Mouse (Mus musculus) hindbrain, embryonic 10.5 days (tissue): ENCODE data around the gene Intu. TPM values are rescaled to one million over a fixed set of nuclear protein-coding genes. Genes with fewer than 3 reads are reported as not detected.

Experiments used
- DNase-seq: peaks from one replicate; pipeline ENCODE4 v3.0.0-alpha.2; 2017; ENCODE audit warnings: low spot score
- H3K27ac ChIP-seq: fragments of 300-500 bp; sonication (generic); 2 replicates; pipeline ENCODE4 v1.5.1; 2016; ENCODE audit warnings: mild to moderate bottlenecking, moderate library complexity
- H3K27me3 ChIP-seq: fragments of 300-500 bp; sonication (generic); 2 replicates; pipeline ENCODE4 v1.6.1; 2016; ENCODE audit warnings: mild to moderate bottlenecking; ENCODE audit not compliant: poor library complexity, insufficient read depth, severe bottlenecking
- H3K36me3 ChIP-seq: fragments of 300-500 bp; sonication (generic); 2 replicates; pipeline ENCODE4 v1.6.1; 2016; ENCODE audit warnings: mild to moderate bottlenecking, moderate library complexity
- H3K4me1 ChIP-seq: fragments of 300-500 bp; sonication (generic); replicated peaks from 2 replicates; pipeline ENCODE4 v1.6.1; 2016; ENCODE audit warnings: mild to moderate bottlenecking
- H3K4me3 ChIP-seq: fragments of 300-500 bp; sonication (generic); 2 replicates; pipeline ENCODE4 v1.5.1; 2016; ENCODE audit warnings: mild to moderate bottlenecking, moderate library complexity
- H3K9me3 ChIP-seq: fragments of 300-500 bp; sonication (generic); 2 replicates; pipeline ENCODE4 v1.6.1; 2016; ENCODE audit warnings: mild to moderate bottlenecking, moderate library complexity
- WGBS: fragments of 180-500 bp; shearing (Covaris S2); methylation state at CpG from one replicate; pipeline ENCODE4 v1.1.7; 2016; 5-methylcytosine and 5-hydroxymethylcytosine counted together
- polyA plus RNA-seq: library from polyadenylated mRNA; unstranded; fragments of >200 nt; fragmentation: Nextera tagmentation; extraction: Ambion mirVana; gene quantifications from 2 replicates; pipeline ENCODE4 v1.2.1, GENCODE M21; 2016

The Intu gene
- polyA plus RNA-seq, 1 experiment from 2014 or later, result 5.3 TPM

DNA sequence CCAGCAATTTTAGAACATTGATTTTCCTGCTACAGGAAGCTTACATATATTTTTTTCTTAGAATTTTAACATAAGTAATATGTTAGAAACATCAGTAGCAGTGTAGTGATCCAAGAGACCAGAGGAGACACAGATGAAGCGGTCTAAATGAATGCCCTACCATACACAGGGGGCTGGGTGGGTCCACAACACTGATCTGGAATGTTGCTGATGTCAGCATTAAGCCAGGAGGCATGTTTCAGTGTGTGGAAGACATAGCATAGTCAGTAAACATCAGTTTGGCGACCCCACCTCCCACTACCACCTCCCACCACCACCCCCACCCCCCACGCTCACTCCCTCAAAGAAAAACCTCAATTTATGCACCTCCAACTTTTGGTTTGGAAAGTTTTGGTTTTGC lies 11.5 kb upstream of the Intu start:
- no peaks in the 10 kb centered on the region for H3K27me3 ChIP-seq
- no peaks in the 10 kb centered on the region for H3K36me3 ChIP-seq
- no peak for DNase-seq
- H3K4me1 ChIP-seq, result 0 out of 2 replicates have a peak, but pooled peaks cover 3% of the 10 kb centered on the region
- H3K9me3 ChIP-seq, result no peaks in the 10 kb centered on the region
- H3K4me3 ChIP-seq, result no peak overlapping the region
- WGBS, result 89% methylated on average over 3 of the region's 3 CpGs
- H3K27ac ChIP-seq, result no peak overlapping the region

DNA sequence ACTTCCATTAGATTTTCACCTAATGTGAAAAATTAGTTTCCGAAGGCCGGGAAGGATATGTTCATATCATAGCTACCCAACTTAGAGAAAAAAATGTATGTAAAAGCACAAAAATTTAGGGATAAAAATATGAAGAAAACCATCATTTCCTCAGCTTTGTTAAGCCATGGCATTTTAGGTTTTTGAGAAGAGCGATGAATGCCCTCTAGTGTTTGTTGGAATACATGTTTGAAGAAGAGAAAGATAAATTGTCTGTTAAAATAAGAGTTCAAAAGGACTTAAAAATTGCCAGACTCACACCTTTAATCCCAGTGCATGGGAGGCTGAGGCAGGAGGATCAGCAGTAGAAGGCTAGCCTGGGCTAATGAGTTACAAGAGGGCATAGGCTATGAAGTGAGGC lies 10.5 kb upstream of the Intu start:
- no peaks in the 10 kb centered on the region for H3K36me3 ChIP-seq
- 0 out of 2 replicates have a peak, but pooled peaks cover 3% of the 10 kb centered on the region for H3K4me1 ChIP-seq
- no peak overlapping the region for H3K4me3 ChIP-seq
- no peaks in the 10 kb centered on the region for H3K27me3 ChIP-seq
- WGBS, result 94% methylated on average over 3 of the region's 3 CpGs
- no peak for DNase-seq
- no peak overlapping the region for H3K27ac ChIP-seq
- H3K9me3 ChIP-seq, result no peaks in the 10 kb centered on the region

DNA sequence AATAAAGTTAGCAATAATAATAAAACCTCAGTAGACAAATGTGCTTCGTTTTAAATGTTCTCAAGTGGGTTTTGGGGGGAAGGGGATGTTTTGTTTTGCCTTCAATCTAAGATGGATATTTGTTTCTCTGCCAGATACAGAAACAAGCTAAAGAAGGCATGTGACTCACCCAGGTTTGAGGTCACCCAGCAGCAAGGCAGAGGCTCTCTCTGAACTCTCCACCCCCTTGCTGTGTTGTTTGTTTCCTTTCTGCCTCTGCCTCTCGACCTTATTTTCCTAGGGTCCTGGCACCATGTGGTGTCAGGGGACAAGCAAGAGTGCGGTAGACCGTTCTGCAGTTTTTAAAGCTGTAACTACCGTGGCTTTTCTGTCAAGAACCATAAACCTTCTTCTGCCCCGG lies 8.6 kb upstream of the Intu start:
- H3K27me3 ChIP-seq, result peaks cover 9% of the 10 kb centered on the region
- H3K4me1 ChIP-seq, result peaks cover 11% of the 10 kb centered on the region; the same call in 1 of the 2 replicates
- H3K4me3 ChIP-seq, result no peak overlapping the region
- H3K27ac ChIP-seq, result no peak overlapping the region
- H3K36me3 ChIP-seq, result no peaks in the 10 kb centered on the region
- no peak for DNase-seq
- H3K9me3 ChIP-seq, result no peaks in the 10 kb centered on the region
- WGBS, result 41% methylated on average over 6 of the region's 6 CpGs

DNA sequence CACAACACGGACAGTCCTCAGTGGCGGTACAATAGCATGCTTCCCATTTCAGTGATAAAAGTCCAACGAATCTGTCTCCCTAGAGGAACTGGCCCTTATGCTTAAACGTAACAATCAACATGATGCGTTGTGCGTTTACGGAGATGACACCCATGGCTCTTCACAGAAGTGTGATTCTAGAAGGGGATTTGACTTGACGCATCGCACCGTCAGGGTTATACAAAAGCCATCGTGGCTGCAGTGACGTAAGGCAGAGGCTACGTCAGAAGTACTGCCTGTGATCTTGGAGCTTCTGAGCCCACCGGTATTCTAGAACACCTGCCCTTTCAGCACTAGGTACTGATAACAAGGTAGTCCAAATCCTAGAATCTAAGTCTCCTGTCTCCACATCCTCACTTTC lies 8.2 kb upstream of the Intu start:
- DNase-seq, result no peak
- Histone ChIP-seq H3K36me3 (no peaks in the 10 kb centered on the region), H3K9me3 (no peaks in the 10 kb centered on the region), H3K27me3 (peaks cover 12% of the 10 kb centered on the region), H3K4me3 (no peak overlapping the region), H3K4me1 (peaks cover 13% of the 10 kb centered on the region; the same call in 1 of the 2 replicates), H3K27ac (no peak overlapping the region)
- WGBS, result 62% methylated on average over 14 of the region's 14 CpGs

DNA sequence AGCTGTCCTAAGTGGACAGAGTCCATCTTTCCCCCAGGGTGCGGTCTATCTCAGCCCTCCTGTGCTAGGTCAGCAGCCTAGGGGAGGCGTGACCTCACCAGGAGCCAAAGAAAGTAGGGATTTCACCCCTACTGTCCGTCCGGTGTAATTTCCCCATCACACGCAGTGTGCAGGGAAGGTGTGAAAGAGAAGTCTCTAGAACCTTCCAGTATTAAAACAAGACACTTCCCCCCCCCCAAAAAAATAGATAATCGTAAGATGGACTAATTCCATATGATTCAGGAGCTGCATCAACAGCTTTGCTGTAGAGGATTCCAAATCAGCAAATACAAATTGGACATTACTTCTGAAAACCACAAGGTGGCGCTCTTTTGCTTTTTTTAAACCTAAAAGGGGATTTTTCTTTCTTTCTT lies 7.7 kb upstream of the Intu start:
- Histone ChIP-seq H3K4me1 (peaks cover 15% of the 10 kb centered on the region; the same call in 1 of the 2 replicates), H3K27me3 (peaks cover 17% of the 10 kb centered on the region), H3K27ac (no peak overlapping the region), H3K36me3 (no peaks in the 10 kb centered on the region), H3K9me3 (no peaks in the 10 kb centered on the region), H3K4me3 (no peak overlapping the region)
- 19% methylated on average over 7 of the region's 7 CpGs for WGBS
- peak; percentile 12 for DNase-seq

DNA sequence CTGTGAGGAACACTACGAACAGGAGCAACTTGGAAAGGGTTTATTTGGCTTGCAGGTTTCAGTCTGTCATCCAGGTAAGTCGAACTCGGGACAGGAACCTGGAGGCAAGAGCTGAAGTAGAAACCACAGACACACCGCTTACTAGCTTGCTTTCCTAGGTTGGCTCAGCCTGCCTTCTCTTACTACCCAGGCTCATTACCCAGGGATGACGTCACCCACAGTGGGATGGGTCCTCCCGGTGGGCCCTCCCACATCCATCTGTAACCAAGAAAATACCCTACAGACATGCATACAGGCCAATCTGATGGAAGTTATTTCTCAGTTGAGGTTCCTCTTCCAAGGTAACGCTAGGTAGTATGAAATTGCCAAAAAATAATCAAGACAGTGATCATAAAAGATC lies 6.2 kb upstream of the Intu start:
- no peak overlapping the region for H3K4me3 ChIP-seq
- 85% methylated on average over 7 of the region's 7 CpGs for WGBS
- H3K9me3 ChIP-seq, result peaks cover 4% of the 10 kb centered on the region; the same call in 1 of the 2 replicates
- no peak for DNase-seq
- H3K27ac ChIP-seq, result no peak overlapping the region
- H3K27me3 ChIP-seq, result peaks cover 32% of the 10 kb centered on the region
- peaks cover 17% of the 10 kb centered on the region; the same call in 1 of the 2 replicates for H3K4me1 ChIP-seq
- no peaks in the 10 kb centered on the region for H3K36me3 ChIP-seq

DNA sequence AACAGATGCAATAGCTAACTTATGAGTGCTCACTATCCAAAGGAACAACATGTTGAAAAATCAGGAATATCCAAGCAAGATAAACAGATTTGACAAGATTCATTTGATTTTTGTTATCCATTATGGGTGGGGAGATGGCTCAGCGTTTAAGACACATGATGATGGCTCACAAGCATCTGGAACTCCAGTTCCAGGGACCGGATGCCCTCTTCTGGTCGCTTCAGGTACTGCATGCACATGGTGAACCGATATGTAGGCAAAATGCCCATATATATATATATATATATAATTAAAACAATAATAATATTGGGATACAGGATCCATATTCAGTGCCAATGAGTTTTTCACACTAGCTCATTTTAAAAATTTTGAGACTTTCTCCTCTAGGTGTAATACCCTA lies 5.7 kb upstream of the Intu start:
- DNase-seq, result peak; percentile 69
- Histone ChIP-seq H3K27me3 (peaks cover 35% of the 10 kb centered on the region), H3K9me3 (peaks cover 7% of the 10 kb centered on the region; the same call in 1 of the 2 replicates), H3K4me3 (no peak overlapping the region), H3K36me3 (no peaks in the 10 kb centered on the region), H3K27ac (no peak overlapping the region), H3K4me1 (peaks cover 17% of the 10 kb centered on the region; the same call in 1 of the 2 replicates)
- 24% methylated on average over 4 of the region's 4 CpGs for WGBS

DNA sequence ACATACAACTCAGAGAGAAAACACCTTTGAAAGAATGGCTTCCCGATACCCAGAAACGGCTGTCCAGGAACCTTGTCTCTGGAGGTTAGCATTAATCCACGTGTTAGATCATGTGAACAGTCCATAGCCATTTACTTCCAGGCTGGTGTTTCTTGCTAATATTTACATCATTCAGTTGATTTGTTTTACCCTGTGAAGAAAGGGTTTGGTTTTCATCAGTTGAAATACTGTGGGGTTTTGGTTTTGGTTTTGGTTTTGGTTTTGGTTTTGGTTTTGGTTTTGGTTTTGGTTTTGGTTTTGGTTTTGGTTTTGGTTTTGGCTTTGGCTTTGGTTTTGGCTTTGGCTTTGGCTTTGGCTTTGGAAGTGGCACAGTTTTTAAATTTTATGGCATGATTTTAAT lies 5.0 kb upstream of the Intu start:
- no peak overlapping the region for H3K4me3 ChIP-seq
- peaks cover 37% of the 10 kb centered on the region for H3K27me3 ChIP-seq
- H3K9me3 ChIP-seq, result peaks cover 7% of the 10 kb centered on the region; the same call in 1 of the 2 replicates
- no peak overlapping the region for H3K27ac ChIP-seq
- no peaks in the 10 kb centered on the region for H3K36me3 ChIP-seq
- no peak for DNase-seq
- H3K4me1 ChIP-seq, result peaks cover 20% of the 10 kb centered on the region
- 89% methylated on average over 3 of the region's 3 CpGs for WGBS

DNA sequence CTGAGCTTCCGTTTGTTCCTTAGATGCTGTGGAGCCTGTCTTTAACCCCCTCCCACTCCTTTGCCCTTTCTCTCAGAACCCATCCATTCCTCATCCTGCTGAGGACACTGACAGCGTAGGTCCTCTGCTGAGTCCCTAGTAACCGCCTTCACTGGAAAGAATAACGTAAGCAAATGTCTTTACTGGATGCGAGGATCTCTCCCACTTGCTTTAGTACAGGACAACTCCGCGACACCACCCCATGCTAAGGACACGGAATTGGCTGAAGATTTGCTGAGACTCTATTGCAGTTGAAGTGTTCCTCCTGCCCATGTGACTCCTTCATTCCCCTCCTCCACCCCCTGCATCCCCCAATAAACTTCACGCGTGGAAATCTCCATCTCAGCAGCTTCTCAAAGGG lies 3.9 kb upstream of the Intu start:
- Histone ChIP-seq H3K27ac (no peak overlapping the region), H3K27me3 (peaks cover 48% of the 10 kb centered on the region), H3K36me3 (no peaks in the 10 kb centered on the region), H3K9me3 (peaks cover 7% of the 10 kb centered on the region; the same call in 1 of the 2 replicates), H3K4me3 (no peak overlapping the region; the same call in 1 of the 2 replicates), H3K4me1 (peaks cover 31% of the 10 kb centered on the region)
- no peak for DNase-seq
- 56% methylated on average over 10 of the region's 10 CpGs for WGBS

DNA sequence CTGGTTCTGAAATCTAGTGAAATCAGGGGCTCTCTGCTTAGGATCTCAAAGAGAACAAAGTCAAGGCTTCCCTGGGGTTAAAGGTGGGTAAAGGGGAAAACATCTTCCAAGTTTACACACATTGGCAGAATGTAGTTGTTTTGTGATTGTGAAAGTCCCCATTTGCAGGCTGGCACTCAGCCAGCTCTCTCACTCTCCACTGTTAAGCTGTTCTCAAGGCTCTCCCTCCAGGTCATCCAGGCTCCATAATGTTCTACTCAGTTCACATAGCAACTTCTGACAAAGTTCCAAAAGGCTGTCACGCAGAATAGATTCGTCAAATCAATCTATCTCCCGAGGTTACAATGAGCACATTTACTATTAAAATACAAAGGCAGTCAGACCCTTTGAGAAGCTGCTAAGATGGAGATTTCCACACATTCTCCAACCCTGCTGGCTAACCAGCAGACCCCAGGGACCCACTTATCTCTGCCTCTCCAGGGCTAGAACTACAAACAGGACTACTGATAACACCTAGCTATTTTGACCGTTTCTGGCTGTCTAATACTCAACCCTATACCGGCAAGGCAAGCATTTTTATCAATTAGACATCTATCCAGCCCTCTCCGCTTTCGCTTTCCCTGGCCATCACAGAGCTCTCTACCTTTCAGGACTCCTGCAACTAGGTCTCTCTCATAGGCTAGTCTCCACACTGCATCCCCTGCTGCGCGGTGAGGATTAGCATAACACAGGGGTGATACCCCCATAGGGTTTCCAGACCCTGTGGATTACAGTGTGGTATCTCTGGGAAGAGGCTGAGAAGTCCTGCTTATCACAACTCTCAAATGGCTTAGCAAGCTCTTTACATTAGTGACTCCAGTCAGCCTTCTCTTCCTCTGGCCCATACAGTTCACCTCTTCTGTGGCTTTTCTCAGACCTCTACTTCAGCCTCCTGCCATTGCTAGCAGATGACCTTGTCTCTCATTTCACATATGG lies 2.8 kb upstream of the Intu start:
- H3K4me3 ChIP-seq, result no peak overlapping the region
- no peak for DNase-seq
- WGBS, result 31% methylated on average over 9 of the region's 9 CpGs
- H3K27me3 ChIP-seq, result peaks cover 58% of the 10 kb centered on the region
- no peaks in the 10 kb centered on the region for H3K36me3 ChIP-seq
- peaks cover 7% of the 10 kb centered on the region; the same call in 1 of the 2 replicates for H3K9me3 ChIP-seq
- peaks cover 36% of the 10 kb centered on the region for H3K4me1 ChIP-seq
- H3K27ac ChIP-seq, result no peak overlapping the region

DNA sequence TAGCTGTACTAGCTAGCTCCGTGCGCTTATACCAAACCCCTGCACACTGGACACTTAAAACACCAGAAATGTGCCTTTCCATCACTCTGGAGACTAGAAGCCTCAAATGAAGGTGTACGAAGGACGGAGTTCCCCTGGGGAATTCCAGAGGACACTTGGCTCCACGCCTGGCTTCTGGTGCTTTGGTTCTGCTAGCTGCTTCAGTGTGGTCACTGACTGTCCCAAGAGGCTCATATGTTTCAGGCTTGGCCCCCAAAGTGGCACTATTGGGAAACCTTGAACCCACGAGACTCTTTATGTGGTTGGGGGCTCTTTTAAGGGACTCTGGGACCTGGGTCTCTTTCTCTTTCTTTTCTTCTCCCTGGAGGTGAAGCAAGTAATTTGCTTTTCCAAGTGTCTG lies 2.1 kb upstream of the Intu start:
- 77% methylated on average over 6 of the region's 6 CpGs for WGBS
- peaks cover 34% of the 10 kb centered on the region for H3K4me1 ChIP-seq
- no peaks in the 10 kb centered on the region for H3K36me3 ChIP-seq
- no peak overlapping the region for H3K27ac ChIP-seq
- H3K9me3 ChIP-seq, result peaks cover 7% of the 10 kb centered on the region; the same call in 1 of the 2 replicates
- H3K4me3 ChIP-seq, result no peak overlapping the region
- no peak for DNase-seq
- H3K27me3 ChIP-seq, result peaks cover 65% of the 10 kb centered on the region

DNA sequence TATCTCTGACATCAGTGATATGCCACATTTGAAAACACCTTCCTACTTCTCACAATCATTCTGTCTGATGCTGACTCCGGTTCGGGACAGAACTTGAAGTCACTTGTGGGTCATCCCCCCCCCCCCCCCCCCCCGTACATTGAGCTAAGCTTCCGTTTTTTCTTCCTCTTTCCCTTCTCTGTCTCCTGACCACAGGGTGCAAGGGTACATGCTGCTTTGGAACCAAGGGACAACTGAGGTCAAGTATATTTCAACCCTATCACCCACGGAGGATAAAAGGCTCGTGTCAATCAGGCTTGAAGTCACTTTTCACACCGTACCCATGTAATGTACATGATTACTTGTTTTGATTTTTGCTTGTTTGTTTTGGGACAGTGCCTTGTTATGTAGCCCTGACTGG lies 241 bp upstream of the Intu start:
- 13% methylated on average over 7 of the region's 7 CpGs for WGBS
- H3K9me3 ChIP-seq, result peaks cover 7% of the 10 kb centered on the region; the same call in 1 of the 2 replicates
- H3K27me3 ChIP-seq, result peaks cover 75% of the 10 kb centered on the region
- peaks cover 34% of the 10 kb centered on the region for H3K4me1 ChIP-seq
- DNase-seq, result no peak
- H3K27ac ChIP-seq, result no peak overlapping the region
- no peaks in the 10 kb centered on the region for H3K36me3 ChIP-seq
- H3K4me3 ChIP-seq, result peak overlapping the region; percentile 67

DNA sequence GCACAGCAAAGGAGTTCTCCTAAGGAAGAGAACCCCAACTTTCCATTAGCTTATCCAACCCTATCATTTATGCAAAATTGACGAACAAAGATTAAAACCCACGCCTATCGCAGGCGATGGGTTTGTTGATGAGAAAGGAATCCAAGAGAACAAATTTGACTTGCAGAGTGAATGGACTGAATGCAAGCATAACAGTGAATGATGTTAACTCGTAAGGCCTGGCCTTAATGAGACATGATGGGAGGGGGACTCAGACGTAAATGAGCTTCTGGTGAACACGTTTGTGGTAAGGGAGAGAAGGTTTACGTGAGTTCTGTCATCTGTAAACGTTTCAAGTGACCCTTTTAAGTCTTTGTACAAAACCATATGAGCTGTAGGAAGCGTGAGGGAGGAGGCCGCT lies 1.2 kb downstream of the Intu start:
- 5% methylated on average over 11 of the region's 11 CpGs for WGBS
- Histone ChIP-seq H3K9me3 (peaks cover 7% of the 10 kb centered on the region; the same call in 1 of the 2 replicates), H3K27ac (no peak overlapping the region), H3K36me3 (no peaks in the 10 kb centered on the region), H3K4me1 (peaks cover 28% of the 10 kb centered on the region), H3K4me3 (peak overlapping the region; percentile 67), H3K27me3 (peaks cover 67% of the 10 kb centered on the region)
- DNase-seq, result no peak
